Mouse (Mus musculus): ENCODE measurements around the gene Mtnr1b.

Gene Mtnr1b

DNA sequence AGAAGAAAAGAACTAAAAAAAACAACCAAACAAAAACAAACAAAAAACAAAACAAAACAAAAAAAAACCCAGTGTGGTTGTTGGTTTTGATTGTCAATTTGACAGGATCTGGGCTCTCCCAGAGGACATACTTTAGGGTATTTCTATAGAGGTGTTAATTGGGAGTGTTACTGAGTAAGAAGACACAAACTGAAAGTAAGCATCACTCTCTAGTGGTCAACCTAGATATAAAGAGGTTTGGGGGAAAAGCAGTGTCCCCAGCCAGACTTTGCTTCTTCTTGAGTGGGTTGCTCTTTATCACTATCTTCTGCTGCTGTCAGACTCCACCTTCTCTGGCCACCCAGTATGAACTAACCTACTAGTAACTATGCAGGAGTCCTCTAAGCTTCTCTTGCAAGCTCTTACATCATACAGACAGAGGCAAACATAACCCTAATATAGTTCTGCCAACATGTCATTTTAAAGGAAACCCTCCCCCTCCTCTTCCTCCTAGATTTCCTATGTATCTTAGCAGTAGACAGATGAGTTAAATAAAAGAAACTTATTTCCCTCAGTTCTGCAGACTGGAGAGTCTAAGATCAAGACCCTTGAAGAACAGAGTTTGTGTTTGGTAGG, 71.8 kb downstream of the Mtnr1b start:
- no peak for DNase-seq (ENCODE audit: low spot score in 2 of 2)

DNA sequence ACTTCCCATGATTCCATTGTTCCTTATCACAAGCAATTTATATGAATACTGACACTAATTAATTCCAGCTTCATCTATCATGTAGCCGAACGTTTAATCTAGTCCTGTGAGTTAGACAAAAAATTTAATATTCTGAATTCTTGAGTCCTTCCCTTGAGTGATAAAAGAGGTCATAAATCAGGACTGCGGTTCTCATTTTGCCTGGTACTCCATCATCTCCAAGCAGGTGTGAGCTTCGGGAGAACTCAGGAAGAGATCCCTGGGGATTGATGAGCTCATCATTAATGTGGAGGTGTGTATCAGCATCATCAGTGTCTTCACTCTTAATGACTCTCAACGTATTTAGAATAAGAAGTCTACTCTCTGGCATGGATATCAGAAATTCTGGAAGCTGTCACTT, 74.0 kb downstream of the Mtnr1b start:
- no peak for DNase-seq (ENCODE audit: low spot score in 2 of 2)

DNA sequence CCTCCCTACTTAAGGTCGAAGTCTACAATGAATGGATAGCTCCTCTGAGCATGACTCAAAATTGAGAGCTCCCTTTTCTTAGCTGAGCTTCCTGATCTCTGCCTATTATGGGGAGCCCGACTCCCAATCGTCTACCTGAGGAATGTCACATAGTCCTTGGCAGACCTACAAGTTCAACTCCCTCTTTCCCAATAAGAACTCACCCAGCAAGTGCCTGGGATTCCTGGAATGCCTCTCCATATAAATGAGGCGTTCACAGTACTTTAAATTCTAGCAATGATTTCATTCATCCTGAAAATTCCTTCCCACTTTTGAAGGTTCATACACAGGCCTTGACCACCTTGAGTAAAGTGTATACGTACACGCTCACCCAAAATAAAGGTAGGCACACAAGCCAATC, 79.9 kb downstream of the Mtnr1b start:
- no peak for DNase-seq (ENCODE audit: low spot score in 2 of 2)

- no peak for DNase-seq (ENCODE audit: low spot score in 2 of 2)
Observed at GRCm38 (mm10) chr9:15792076-15792475, 82.3 kb downstream of the Mtnr1b start.

GRCm38 (mm10) chr9:15786610-15787009, 87.7 kb downstream of the Mtnr1b start:
- no peak for DNase-seq (ENCODE audit: low spot score in 2 of 2)

DNA sequence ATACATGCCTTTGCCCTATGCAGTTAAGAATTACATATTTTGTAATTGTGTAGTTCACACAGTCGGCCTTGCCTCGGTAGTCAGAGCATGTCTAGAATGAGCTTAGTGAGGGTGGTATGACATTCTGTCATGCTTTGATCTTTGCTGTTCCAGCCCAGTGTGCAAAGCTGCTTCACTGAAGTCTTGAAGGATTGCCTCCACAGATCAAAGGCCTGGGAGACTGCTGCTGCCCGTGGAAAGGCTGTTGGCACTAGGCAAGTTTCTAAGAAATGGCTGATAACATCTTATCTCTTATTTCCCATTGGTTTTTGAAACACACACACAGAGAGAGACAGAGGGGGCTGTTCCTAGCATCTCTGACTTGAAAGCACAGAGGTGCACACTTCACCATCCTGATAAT, 88.2 kb downstream of the Mtnr1b start:
- DNase-seq (ENCODE audit: low spot score in 2 of 2), result no peak

DNA sequence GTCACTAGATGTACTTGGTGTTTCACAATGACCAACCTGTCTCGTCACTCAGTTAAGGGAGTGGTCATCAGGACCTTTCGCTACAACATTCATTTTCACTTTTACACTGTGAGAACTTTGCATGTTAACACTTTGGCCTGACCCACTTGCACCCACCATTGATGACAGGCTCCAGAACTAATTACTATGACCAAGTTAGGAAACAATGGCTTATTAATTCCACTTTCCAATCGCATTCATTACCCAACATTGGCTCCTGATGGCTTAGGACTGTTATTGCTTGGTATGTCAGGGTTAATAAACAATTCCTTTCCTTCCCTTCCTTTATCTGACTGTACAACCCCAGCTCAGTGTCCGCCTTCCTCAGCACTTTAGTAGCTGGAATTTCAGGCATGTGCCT, 92.4 kb downstream of the Mtnr1b start:
- no peak for DNase-seq (ENCODE audit: low spot score in 2 of 2)

DNA sequence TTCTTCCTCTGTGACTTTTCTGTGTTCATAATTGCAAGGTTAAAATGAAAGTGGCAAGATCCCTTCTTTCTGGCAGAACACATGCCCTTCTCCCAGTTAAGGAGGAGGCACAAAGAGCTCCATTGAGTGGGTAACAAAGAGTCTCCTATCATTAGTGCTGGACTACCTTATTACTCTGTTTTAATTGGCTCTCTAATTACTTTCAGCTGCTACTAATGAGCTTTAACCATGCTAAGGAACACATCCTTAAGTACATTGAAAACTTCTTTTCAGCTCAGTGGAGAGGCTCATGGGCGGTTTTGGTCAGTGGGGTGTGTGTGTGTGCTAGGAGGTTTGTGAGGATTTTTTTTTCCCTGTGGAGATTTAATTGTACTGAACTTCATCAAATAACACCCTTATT, 99.4 kb downstream of the Mtnr1b start:
- no peak for DNase-seq (ENCODE audit: low spot score in 2 of 2)
